8 mouse cellular contexts compared by ENCODE assay signal in the genomic region with DNA sequence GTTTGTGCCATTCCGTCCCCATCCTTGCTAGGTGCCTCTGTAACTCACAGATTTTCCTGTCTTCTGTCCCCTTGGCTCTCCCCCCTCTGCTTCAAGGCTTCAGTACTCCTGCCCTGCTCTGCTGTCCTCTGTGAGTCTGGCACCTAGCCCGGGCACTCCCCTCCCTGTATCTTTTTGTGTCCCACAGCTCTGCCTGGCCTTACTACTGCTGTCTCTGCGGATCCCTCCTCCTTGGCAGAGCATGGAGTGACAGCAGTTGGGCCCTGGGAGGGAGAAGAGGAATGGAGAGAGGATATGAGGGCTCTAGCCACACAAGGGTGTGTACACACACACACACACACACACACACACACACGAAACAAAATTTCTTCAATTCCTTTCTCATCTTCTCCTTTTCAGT. TPM values are rescaled to one million over a fixed set of nuclear protein-coding genes. Genes with fewer than 3 reads are reported as not detected.
DNase-seq lines count a peak whose midpoint lies in the region; ATAC-seq lines count a peak whose summit lies in the region.

A gene (minus strand): TSS at position 227 of the 400 bp plus-strand sequence.

- H3K4me3 ChIP-seq in forebrain, embryonic 11.5 days (ENCODE audit: low read depth, low read length) = peak within 1 kb of the TSS; percentile 81
- H3K4me3 ChIP-seq in limb, embryonic 11.5 days (ENCODE audit: low read depth, low read length) = peak within 1 kb of the TSS; percentile 85
- peak within 1 kb of the TSS; percentile 90 for H3K4me3 ChIP-seq in midbrain, embryonic 12.5 days

- ATAC-seq in CD4-positive, CD25-positive, alpha-beta regulatory T cell, adult 4 months = no peak
- peak; percentile 18; the same call in 1 of the 2 replicates for ATAC-seq in forebrain, embryonic 11.5 days (replicated peaks; ENCODE audit: low FRiP score)
- ATAC-seq in limb, embryonic 11.5 days (ENCODE audit: insufficient number of reproducible peaks, low FRiP score, low TSS enrichment, low read depth) = 0 out of 2 replicates have a peak, but pooled peaks have one; percentile 1
- ATAC-seq in midbrain, embryonic 12.5 days (ENCODE audit: low FRiP score, low read depth) = peak; percentile 47

- H3K4me1 ChIP-seq in forebrain, embryonic 11.5 days (replicated peaks; ENCODE audit: control insufficient read depth, insufficient read depth, low read length) = peaks cover 3% of the 10 kb centered on the region; the same call in 1 of the 2 replicates
- peaks cover 20% of the 10 kb centered on the region for H3K4me1 ChIP-seq in limb, embryonic 11.5 days (ENCODE audit: control insufficient read depth, insufficient read depth, low read length)
- peaks cover 27% of the 10 kb centered on the region for H3K4me1 ChIP-seq in midbrain, embryonic 12.5 days

- WGBS in forebrain, embryonic 11.5 days = 24% methylated on average over 4 of the region's 4 CpGs
- WGBS in limb, embryonic 11.5 days = 33% methylated on average over 4 of the region's 4 CpGs
- WGBS in midbrain, embryonic 12.5 days = 34% methylated on average over 4 of the region's 4 CpGs

- no peaks in the 10 kb centered on the region for H3K27me3 ChIP-seq in forebrain, embryonic 11.5 days (ENCODE audit: control insufficient read depth, insufficient read depth, low read length)
- H3K27me3 ChIP-seq in limb, embryonic 11.5 days (ENCODE audit: control insufficient read depth, insufficient read depth, low read length) = no peaks in the 10 kb centered on the region
- peaks cover 8% of the 10 kb centered on the region for H3K27me3 ChIP-seq in midbrain, embryonic 12.5 days

- H3K36me3 ChIP-seq in forebrain, embryonic 11.5 days (ENCODE audit: control insufficient read depth, insufficient read depth, low read length) = peaks cover 3% of the 10 kb centered on the region; the same call in 1 of the 2 replicates
- H3K36me3 ChIP-seq in limb, embryonic 11.5 days (ENCODE audit: control insufficient read depth, insufficient read depth, low read length) = peaks cover 19% of the 10 kb centered on the region
- peaks cover 29% of the 10 kb centered on the region for H3K36me3 ChIP-seq in midbrain, embryonic 12.5 days

- H3K27ac ChIP-seq in forebrain, embryonic 11.5 days (ENCODE audit: low read depth, low read length) = peak within 1 kb of the TSS; percentile 62
- H3K27ac ChIP-seq in limb, embryonic 11.5 days (replicated peaks; ENCODE audit: low read depth, low read length) = peak within 1 kb of the TSS; percentile 90
- peak within 1 kb of the TSS; percentile 81 for H3K27ac ChIP-seq in midbrain, embryonic 12.5 days (replicated peaks)

- peak within 1 kb of the TSS; percentile 66 for H3K4me2 ChIP-seq in forebrain, embryonic 11.5 days (ENCODE audit: low read depth, low read length, severe bottlenecking)
- peak within 1 kb of the TSS; percentile 85 for H3K4me2 ChIP-seq in limb, embryonic 11.5 days (ENCODE audit: low read depth, severe bottlenecking)
- peak within 1 kb of the TSS; percentile 82 for H3K4me2 ChIP-seq in midbrain, embryonic 12.5 days (replicated peaks)

- peak; percentile 27 for DNase-seq in CD4-positive, CD25-positive, alpha-beta regulatory T cell, adult 2 months (ENCODE audit: low read depth, low spot score)
- DNase-seq in adrenal gland, postnatal 14 days = peak; percentile 90
- DNase-seq in forebrain, embryonic 11.5 days (ENCODE audit: low spot score) = no peak
- DNase-seq in heart, postnatal 36 days = peak; percentile 64 to 67
- DNase-seq in limb, embryonic 11.5 days (ENCODE audit: low spot score) = no peak
- DNase-seq in right cerebral cortex, postnatal 14 days = no peak

- H3K9me3 ChIP-seq in forebrain, embryonic 11.5 days (ENCODE audit: control insufficient read depth, low read length) = no peaks in the 10 kb centered on the region
- no peaks in the 10 kb centered on the region for H3K9me3 ChIP-seq in limb, embryonic 11.5 days (ENCODE audit: control insufficient read depth, low read length)
- no peaks in the 10 kb centered on the region for H3K9me3 ChIP-seq in midbrain, embryonic 12.5 days

- intact Hi-C loops in heart, postnatal 36 days (cut with DNase I) = loop anchor here (2.0 kb wide), 2 partner anchors 15 to 29 kb away; a partner anchor contains a TSS

- peak within 1 kb of the TSS; percentile 87 for H3K9ac ChIP-seq in forebrain, embryonic 11.5 days (ENCODE audit: low read length)
- peak within 1 kb of the TSS; percentile 90 for H3K9ac ChIP-seq in limb, embryonic 11.5 days (ENCODE audit: low read length)
- peak within 1 kb of the TSS; percentile 86 for H3K9ac ChIP-seq in midbrain, embryonic 12.5 days (replicated peaks)

RNA-seq across cellular contexts. Expression of the gene that starts here (rescaled TPM):
- polyA plus RNA-seq in CD4-positive, CD25-positive, alpha-beta regulatory T cell, adult 4 months (2017; shearing (Covaris generic)) = not detected
- 0.11 and 0.34 TPM in 2 replicates for total RNA-seq in adrenal gland, postnatal 14 days (2021)
- 0.37 TPM in 1 of 2 replicates, not detected in the other for polyA plus RNA-seq in forebrain, embryonic 11.5 days (2014; fragmentation: Nextera tagmentation; extraction: Ambion mirVana)
- under 1 TPM in 1 of 2 experiments, not detected in 1; 0.19 TPM for total RNA-seq in heart, postnatal 36 days (2021)
- polyA plus RNA-seq in limb, embryonic 11.5 days (2014; fragmentation: Nextera tagmentation; extraction: Ambion mirVana) = 0.11 and 0.27 TPM in 2 replicates
- 0.12 and 0.15 TPM in 2 replicates for polyA plus RNA-seq in midbrain, embryonic 12.5 days (2016; fragmentation: Nextera tagmentation; extraction: Ambion mirVana)

Comparison
In these comparisons a context has a peak if more than half of its experiments do, and no peak if none do; other contexts are left out.
1. Peak in DNase-seq in adrenal gland, postnatal 14 days; RNA of the gene not detected or under 1 TPM.
2. Peak in ATAC-seq, H3K4me3 ChIP-seq, H3K27ac ChIP-seq, H3K9ac ChIP-seq and H3K4me2 ChIP-seq in forebrain, embryonic 11.5 days; RNA of the gene not detected or under 1 TPM.
3. Peak in DNase-seq in heart, postnatal 36 days; RNA of the gene not detected or under 1 TPM.
4. Peak in ATAC-seq, H3K4me3 ChIP-seq, H3K27ac ChIP-seq, H3K9ac ChIP-seq and H3K4me2 ChIP-seq in limb, embryonic 11.5 days; RNA of the gene not detected or under 1 TPM.
5. Peak in ATAC-seq, H3K4me3 ChIP-seq, H3K27ac ChIP-seq, H3K9ac ChIP-seq and H3K4me2 ChIP-seq in midbrain, embryonic 12.5 days; RNA of the gene not detected or under 1 TPM.